Mouse (Mus musculus): Measurements from ENCODE around the gene Nfatc2ip. TPM values are rescaled to one million over a fixed set of nuclear protein-coding genes. Genes with fewer than 3 reads are reported as not detected.

Gene Nfatc2ip
- total RNA-seq, 2 experiments from 2014 or later = 3.9 to 4.6 TPM

GRCm38 (mm10) chr7:126358413-126358812, 38.1 kb downstream of the Nfatc2ip start:
- intact Hi-C loops (cut with DNase I) = no loop called here
- no peak for DNase-seq

GRCm38 (mm10) chr7:126357838-126358237, 38.7 kb downstream of the Nfatc2ip start:
- DNase-seq = no peak
- intact Hi-C loops (cut with DNase I) = no loop called here

- intact Hi-C loops (cut with DNase I) = no loop called here
These were observed 39.5 kb downstream of the Nfatc2ip start for GRCm38 (mm10) chr7:126356793-126357591.

GRCm38 (mm10) chr7:126355847-126356597, 40.5 kb downstream of the Nfatc2ip start:
- no peak for DNase-seq
- intact Hi-C loops (cut with DNase I) = no loop called here

More at GRCm38 (mm10) chr7:126356793-126357591, 39.5 kb downstream of the Nfatc2ip start:
- no peak for DNase-seq

GRCm38 (mm10) chr7:126354738-126355614, 41.6 kb downstream of the Nfatc2ip start:
- DNase-seq = no peak
- intact Hi-C loops (cut with DNase I) = no loop called here

- DNase-seq = no peak
- intact Hi-C loops (cut with DNase I) = no loop called here
These were observed 42.6 kb downstream of the Nfatc2ip start for GRCm38 (mm10) chr7:126353994-126354365.

- DNase-seq = no peak
- intact Hi-C loops (cut with DNase I) = no loop called here
These were observed 43.1 kb downstream of the Nfatc2ip start for GRCm38 (mm10) chr7:126353251-126353993.

GRCm38 (mm10) chr7:126351419-126351951, 45.1 kb downstream of the Nfatc2ip start:
- DNase-seq = no peak
- intact Hi-C loops (cut with DNase I) = no loop called here

- DNase-seq = no peak
- intact Hi-C loops (cut with DNase I) = no loop called here
These were observed 45.7 kb downstream of the Nfatc2ip start for GRCm38 (mm10) chr7:126350748-126351418.

GRCm38 (mm10) chr7:126348293-126348692, 48.2 kb downstream of the Nfatc2ip start:
- intact Hi-C loops (cut with DNase I) = no loop called here
- no peak for DNase-seq

- no peak for DNase-seq
- intact Hi-C loops (cut with DNase I) = no loop called here
These were observed 49.4 kb downstream of the Nfatc2ip start for GRCm38 (mm10) chr7:126347098-126347497.

GRCm38 (mm10) chr7:126345969-126346368, 50.6 kb downstream of the Nfatc2ip start:
- intact Hi-C loops (cut with DNase I) = no loop called here
- DNase-seq = no peak

GRCm38 (mm10) chr7:126345557-126345956, 51.0 kb downstream of the Nfatc2ip start:
- intact Hi-C loops (cut with DNase I) = no loop called here
- no peak for DNase-seq

- intact Hi-C loops (cut with DNase I) = no loop called here
These were observed 55.6 kb downstream of the Nfatc2ip start for GRCm38 (mm10) chr7:126340896-126341295.

GRCm38 (mm10) chr7:126340206-126340618, 56.3 kb downstream of the Nfatc2ip start:
- intact Hi-C loops (cut with DNase I) = no loop called here
- no peak for DNase-seq

More at GRCm38 (mm10) chr7:126340896-126341295, 55.6 kb downstream of the Nfatc2ip start:
- no peak for DNase-seq

GRCm38 (mm10) chr7:126339521-126339971, 57.0 kb downstream of the Nfatc2ip start:
- intact Hi-C loops (cut with DNase I) = no loop called here
- no peak for DNase-seq

GRCm38 (mm10) chr7:126338906-126339305, 57.6 kb downstream of the Nfatc2ip start:
- no peak for DNase-seq
- intact Hi-C loops (cut with DNase I) = no loop called here

- intact Hi-C loops (cut with DNase I) = no loop called here
- no peak for DNase-seq
These were observed 61.0 kb downstream of the Nfatc2ip start for GRCm38 (mm10) chr7:126335556-126335955.

Measured in heart, postnatal 36 days (tissue).